Mouse (Mus musculus) 3134 (cell line): ENCODE results near the gene Tceal9.

ENCODE experiments used
- DNase-seq: peaks from one replicate; pipeline ENCODE4 v3.0.0-alpha.2; 2011; ENCODE audit warnings: low spot score; ENCODE audit not compliant: insufficient read length; ENCODE audit errors: extremely low read depth

The Tceal9 gene

GRCm38 (mm10) chrX:136269743-136270392 is 25.0 kb downstream of the Tceal9 start, which contains the start of gene Bex3:
Gene Bex3 (plus strand): TSS chrX:136270253.
- peak; percentile 58 for DNase-seq

DNA sequence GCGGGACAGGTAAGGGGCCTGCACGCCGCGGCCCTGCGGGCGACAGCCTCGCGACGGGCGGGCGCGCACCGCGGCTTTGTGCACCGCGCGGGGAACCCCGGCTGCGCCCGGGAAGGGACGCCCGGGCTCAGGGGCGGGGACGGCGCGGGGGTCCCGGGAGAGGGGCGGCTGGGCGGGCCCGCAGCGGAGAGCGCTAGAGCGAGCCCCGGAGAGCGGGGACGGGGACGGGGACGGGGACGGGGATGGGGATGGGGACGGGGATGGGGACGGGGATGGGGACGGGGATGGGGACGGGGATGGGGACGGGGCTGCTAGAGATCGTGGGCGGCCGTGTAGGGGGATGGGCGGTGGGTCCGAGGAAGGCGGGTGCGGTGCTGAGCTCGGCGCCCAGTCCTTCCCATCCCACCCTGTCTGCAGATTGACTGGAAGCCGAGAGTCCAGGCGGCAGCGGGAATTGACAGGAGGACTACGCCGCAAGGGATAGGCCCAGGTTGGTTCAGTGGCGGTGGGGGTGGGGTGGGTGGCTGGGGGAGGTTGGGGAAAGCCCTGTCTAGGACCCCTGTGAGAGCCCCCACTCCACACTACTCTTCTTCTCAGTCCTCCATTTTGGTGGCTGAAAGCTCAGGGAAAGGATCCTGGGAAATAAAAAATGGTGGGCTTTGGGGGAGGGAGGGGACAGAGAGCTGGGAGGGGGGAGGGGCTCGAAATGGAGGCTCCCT is 25.7 kb downstream of the Tceal9 start:
- peak; percentile 13 for DNase-seq

GRCm38 (mm10) chrX:136274542-136274941 is 29.7 kb downstream of the Tceal9 start:
- no peak for DNase-seq

DNA sequence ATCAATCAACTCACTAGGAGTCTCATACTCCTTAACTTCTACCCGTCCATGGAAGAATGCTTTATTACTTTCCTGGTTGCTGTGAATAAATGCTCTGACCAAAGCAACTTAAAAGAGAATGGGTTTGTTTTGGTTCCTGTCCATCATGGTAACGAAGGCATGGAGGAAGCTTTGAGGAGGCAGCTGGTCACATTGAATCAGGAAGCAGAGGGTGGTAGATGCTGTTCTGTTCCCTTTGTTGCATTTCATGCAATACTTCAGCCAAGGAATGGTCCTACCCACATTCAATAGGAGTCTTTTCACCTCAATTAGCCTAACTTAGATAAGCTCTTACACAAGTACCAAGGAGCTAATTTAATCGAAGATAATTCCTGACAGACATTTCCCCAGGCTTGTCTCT is 30.5 kb downstream of the Tceal9 start:
- DNase-seq = no peak

- DNase-seq = no peak
These were observed 32.7 kb downstream of the Tceal9 start for GRCm38 (mm10) chrX:136277577-136277976.

DNA sequence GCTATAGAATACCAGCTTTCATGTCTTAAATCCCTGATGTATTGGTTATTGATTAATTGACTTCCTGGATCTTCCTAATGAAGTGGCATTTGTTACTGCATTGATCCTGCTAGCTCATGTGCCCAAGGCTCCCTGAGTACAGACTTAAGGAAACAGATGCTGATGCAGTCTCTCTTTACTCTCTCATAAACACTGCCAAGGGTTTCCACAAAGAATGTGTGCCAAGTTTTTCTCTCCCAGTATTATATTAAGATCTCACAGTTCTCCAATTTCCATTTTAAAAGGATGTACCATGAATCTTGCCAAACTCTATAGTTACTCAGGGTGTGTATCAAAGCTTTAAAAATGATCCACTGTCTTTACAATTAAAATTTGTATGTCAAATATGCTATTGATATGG is 33.5 kb downstream of the Tceal9 start:
- DNase-seq = no peak

- no peak for DNase-seq
These were observed 34.5 kb downstream of the Tceal9 start for GRCm38 (mm10) chrX:136279410-136279809.

DNA sequence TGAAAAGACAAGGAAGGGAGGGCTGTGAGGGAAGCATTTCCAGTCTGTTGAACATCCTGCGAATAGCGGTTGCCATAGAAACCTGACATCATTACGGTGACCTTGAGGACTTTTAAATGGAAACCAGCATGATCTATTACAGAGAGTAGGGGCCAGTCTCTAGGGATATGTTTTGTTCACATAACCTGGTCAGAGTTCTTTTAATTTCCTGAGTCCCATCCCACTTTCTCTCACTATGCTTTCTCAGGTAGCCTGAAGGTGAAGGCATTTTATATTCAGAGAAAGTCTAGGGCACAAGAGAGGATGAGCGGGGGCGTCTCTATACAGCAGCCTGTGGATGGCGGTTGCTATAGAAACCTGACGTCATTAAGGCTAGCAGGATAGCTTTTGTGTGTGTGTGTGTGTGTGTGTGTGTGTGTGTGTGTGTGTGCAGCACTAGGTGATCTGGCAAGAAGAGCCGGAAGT is 46.0 kb downstream of the Tceal9 start:
- DNase-seq = no peak
